Comparison of ENCODE assay signal across 27 mouse cellular contexts in the genomic region with DNA sequence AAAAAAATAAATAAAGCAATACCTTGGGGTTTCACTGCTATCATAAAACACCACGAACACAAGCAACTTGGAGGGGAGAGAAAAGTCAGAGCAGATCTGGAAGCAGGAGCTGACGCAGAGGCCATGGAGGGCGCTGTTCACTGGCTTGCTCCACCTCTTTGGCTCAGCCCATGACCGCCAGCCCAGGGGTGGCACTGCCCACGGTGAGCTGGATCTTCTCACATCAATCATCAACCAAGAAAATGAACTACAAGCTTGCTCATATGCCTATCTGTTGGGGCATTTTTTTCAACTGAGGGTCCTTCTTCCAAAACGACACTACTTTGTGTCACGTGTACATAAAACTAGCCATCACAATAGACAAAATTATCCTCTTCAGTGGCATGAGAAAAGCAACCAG. TPM values are rescaled to one million over a fixed set of nuclear protein-coding genes. Genes with fewer than 3 reads are reported as not detected.
DNase-seq lines count a peak whose midpoint lies in the region; ATAC-seq lines count a peak whose summit lies in the region.
"Had no signal": no experiment of that assay in that cellular context is flagged by ENCODE, and none has a peak within 500 bp of the region (broad histone marks: within the 10 kb centered on the region; RNA-seq: fewer than 3 reads in every experiment).

No protein-coding gene starts in this region.

- H3K27me3 ChIP-seq in kidney, embryonic 15.5 days = no peaks in the 10 kb centered on the region
- H3K27me3 ChIP-seq: embryonic facial prominence, embryonic 12.5 days; embryonic facial prominence, embryonic 15.5 days; forebrain, embryonic 15.5 days; hindbrain, embryonic 12.5 days; hindbrain, embryonic 15.5 days had no signal

- H3K4me1 ChIP-seq in kidney, embryonic 15.5 days = no peaks in the 10 kb centered on the region
- H3K4me1 ChIP-seq: embryonic facial prominence, embryonic 12.5 days; embryonic facial prominence, embryonic 15.5 days; forebrain, embryonic 15.5 days; hindbrain, embryonic 12.5 days; hindbrain, embryonic 15.5 days had no signal

- no peaks in the 10 kb centered on the region for H3K9me3 ChIP-seq in kidney, embryonic 15.5 days (replicated peaks)
- H3K9me3 ChIP-seq: embryonic facial prominence, embryonic 12.5 days; embryonic facial prominence, embryonic 15.5 days; forebrain, embryonic 15.5 days; hindbrain, embryonic 12.5 days; hindbrain, embryonic 15.5 days had no signal

- no peak overlapping the region for H3K4me3 ChIP-seq in kidney, embryonic 15.5 days (replicated peaks)
- H3K4me3 ChIP-seq: embryonic facial prominence, embryonic 12.5 days; embryonic facial prominence, embryonic 15.5 days; forebrain, embryonic 15.5 days; heart, adult 2 months; hindbrain, embryonic 12.5 days; hindbrain, embryonic 15.5 days had no signal

- H3K36me3 ChIP-seq in kidney, embryonic 15.5 days = peaks cover 39% of the 10 kb centered on the region

- no peak overlapping the region for H3K4me2 ChIP-seq in kidney, embryonic 15.5 days
- H3K4me2 ChIP-seq: embryonic facial prominence, embryonic 12.5 days; embryonic facial prominence, embryonic 15.5 days; forebrain, embryonic 15.5 days; heart, embryonic 11.5 days; hindbrain, embryonic 12.5 days; hindbrain, embryonic 15.5 days had no signal

- DNase-seq in kidney, adult 18-20 months = peak; percentile 25
- DNase-seq in kidney, adult 8-10 months = peak; percentile 26 to 55
- DNase-seq in kidney, adult 9 months = peak; percentile 66
- peak; percentile 24 for DNase-seq in kidney, postnatal 14 days
- DNase-seq in cerebellum, adult 9-11 months = no peak
- DNase-seq in adrenal gland, postnatal 36 days = no peak
- no peak for DNase-seq in cerebellum, adult 11-12 months
- DNase-seq: adrenal gland, adult 2 months; adrenal gland, postnatal 14 days; cerebellum, adult 18-20 months; cerebellum, adult 9-10 months; cerebellum, postnatal 25 days; gastrocnemius, postnatal 25 days; heart, adult 2 months had no signal

- 79% methylated on average over 7 of the region's 7 CpGs for WGBS in kidney, embryonic 15.5 days

- H3K9ac ChIP-seq in kidney, embryonic 15.5 days = no peak overlapping the region
- H3K9ac ChIP-seq: embryonic facial prominence, embryonic 12.5 days; embryonic facial prominence, embryonic 15.5 days; forebrain, embryonic 15.5 days; hindbrain, embryonic 12.5 days; hindbrain, embryonic 15.5 days had no signal

- ATAC-seq in kidney, embryonic 15.5 days (replicated peaks; ENCODE audit: low FRiP score) = no peak
- ATAC-seq: CD4-positive, CD25-positive, alpha-beta regulatory T cell, adult 4 months; forebrain, embryonic 15.5 days had no signal

- no peak overlapping the region for H3K27ac ChIP-seq in kidney, embryonic 15.5 days
- H3K27ac ChIP-seq: embryonic facial prominence, embryonic 12.5 days; embryonic facial prominence, embryonic 15.5 days; forebrain, embryonic 15.5 days; heart, adult 2 months; hindbrain, embryonic 12.5 days; hindbrain, embryonic 15.5 days had no signal

RNA-seq across cellular contexts. Expression of a gene that starts 24.7 kb away (rescaled TPM):
- 52.3 and 57.0 TPM in 2 replicates for polyA plus RNA-seq in kidney, embryonic 15.5 days (2015; fragmentation: Nextera tagmentation; extraction: Ambion mirVana)
- 100 to 1,000 TPM in 1 of 2 experiments, 10 to 100 TPM in 1; 83.9 to 104 TPM for total RNA-seq in adrenal gland, postnatal 36 days (2021)

RNA-seq across cellular contexts. Expression of a gene that starts 41.8 kb away (rescaled TPM):
- polyA plus RNA-seq in kidney, embryonic 15.5 days (2015; fragmentation: Nextera tagmentation; extraction: Ambion mirVana) = not detected in 2 replicates
- total RNA-seq in adrenal gland, postnatal 36 days (2021) = under 1 TPM in 1 of 2 experiments, not detected in 1; 0.10 TPM
- total RNA-seq: adrenal gland, adult 2 months; adrenal gland, postnatal 14 days; common myeloid progenitor, adult 5-6 weeks; gastrocnemius, postnatal 25 days; heart, adult 2 months; heart, postnatal 25 days; hematopoietic stem cell, adult 5-6 weeks; MEL had no signal
- polyA plus RNA-seq: adrenal gland, adult 2 months; CD4-positive, CD25-positive, alpha-beta regulatory T cell, adult 4 months; heart, adult 2 months; heart, embryonic 11.5 days; heart, embryonic 14.5 days had no signal

Comparison
In these comparisons a context has a peak if more than half of its experiments do, and no peak if none do; other contexts are left out.
1. DNase-seq: peak in kidney, adult 18-20 months (single experiment), kidney, adult 8-10 months (2 of 2), kidney, adult 9 months (single experiment) and kidney, postnatal 14 days (single experiment); none in cerebellum, adult 9-11 months (single experiment), adrenal gland, postnatal 36 days (0 of 2) and cerebellum, adult 11-12 months (single experiment).